Mouse (Mus musculus): Measurements from ENCODE around the gene Gsdma2.

DNA sequence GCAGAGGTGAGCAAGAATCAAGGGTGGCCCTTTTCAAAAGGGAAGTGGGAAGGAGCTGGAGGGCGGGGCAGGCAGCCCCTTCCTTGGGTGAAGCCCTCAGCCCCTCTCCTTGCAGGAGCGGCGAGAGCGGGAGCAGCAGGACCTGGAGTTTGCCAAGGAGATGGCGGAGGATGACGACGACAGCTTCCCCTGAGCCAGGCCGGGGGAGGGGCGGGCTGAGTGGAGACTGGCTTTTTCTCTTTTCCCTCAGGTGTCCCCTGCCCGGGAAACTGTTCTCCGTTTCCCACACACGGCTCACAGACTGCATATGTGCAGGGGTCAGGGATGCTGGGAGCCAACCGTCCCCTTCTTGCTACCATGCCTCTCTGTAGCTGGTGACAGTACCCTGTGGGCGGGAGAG, 48.8 kb downstream of the Gsdma2 start:
- TF ChIP-seq CTCF (IDR thresholded peaks at IDR 0.05; ENCODE audit: control insufficient read depth, insufficient read depth, low read length) (no peak), POLR2A (IDR thresholded peaks at IDR 0.05; ENCODE audit: borderline replicate concordance, control insufficient read depth, low read depth, low read length) (no peak)

Measured in bone marrow, adult 2 months (tissue).